Mouse (Mus musculus): ENCODE data around the gene Fsip2. TPM values are rescaled to one million over a fixed set of nuclear protein-coding genes. Genes with fewer than 3 reads are reported as not detected.

Fsip2 gene
- not detected for total RNA-seq (2021)
- long read RNA-seq, experiment 1: 0 reads
- long read RNA-seq, experiment 2: 0 reads

DNA sequence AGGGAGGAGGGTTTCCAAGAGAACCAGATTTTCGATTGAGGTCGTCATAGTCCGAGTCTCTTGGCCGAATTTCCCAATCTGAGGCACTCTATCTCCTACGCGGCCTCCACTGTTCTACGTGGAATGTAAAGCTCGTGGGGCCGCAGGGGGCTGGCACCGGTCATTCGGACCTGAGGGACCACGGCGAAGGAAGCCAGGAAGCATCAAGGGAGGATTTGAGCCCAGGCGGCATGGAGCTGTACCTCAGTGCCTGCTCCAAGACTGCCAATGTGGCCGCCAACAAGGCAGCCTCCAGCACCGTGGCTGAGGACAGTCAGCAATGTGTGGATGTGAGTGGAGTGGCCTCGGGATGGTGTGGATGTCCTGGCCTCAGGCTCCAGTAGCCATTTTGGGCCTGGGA lies at the start of gene Fsip2:
Gene Fsip2, plus strand, starts transcription at position 163 of the 400 bp plus-strand sequence.
- DNase-seq: no peak
- intact Hi-C loops (cut with DNase I): no loop called here

DNA sequence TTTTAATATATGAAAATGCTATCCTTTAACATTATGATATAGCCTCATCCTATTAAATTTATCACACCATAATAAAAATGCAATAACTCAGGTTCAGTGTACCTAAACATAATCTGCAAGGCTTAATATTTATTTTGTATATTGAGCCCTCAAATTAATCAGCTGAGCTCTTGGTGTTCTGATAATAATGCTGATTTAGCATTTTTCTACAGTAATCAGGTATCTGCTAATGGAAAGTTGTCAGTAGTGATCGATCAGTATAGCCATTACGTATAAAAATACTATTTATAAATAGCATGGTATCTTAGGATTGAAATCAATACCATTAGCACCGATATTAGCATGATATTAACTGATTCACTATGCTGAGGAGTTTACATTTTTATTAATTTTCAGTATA lies 20.0 kb downstream of the Fsip2 start:
- DNase-seq: no peak

DNA sequence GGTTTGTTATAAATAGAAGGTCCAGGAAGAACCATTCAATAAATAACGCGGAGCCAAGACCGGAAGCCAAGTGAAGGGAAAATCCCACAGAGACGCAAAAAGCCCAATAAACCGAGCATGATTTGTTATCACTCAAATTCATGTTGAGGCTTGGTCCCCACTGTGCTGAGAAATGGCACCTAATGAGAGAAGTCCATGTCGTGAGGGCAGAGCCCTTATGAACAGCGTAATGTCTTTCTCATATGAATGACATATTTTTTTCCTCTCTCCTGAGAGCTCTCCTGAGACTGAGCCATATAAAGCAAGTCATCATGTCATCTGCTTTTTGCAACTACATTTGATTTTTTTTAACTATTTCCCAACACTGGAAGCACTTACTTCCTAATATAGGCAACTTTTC lies 82.4 kb downstream of the Fsip2 start:
- DNase-seq: no peak
- intact Hi-C loops (cut with DNase I): no loop called here

More for the DNA sequence above, 20.0 kb downstream of the Fsip2 start:
- intact Hi-C loops (cut with DNase I): no loop called here

DNA sequence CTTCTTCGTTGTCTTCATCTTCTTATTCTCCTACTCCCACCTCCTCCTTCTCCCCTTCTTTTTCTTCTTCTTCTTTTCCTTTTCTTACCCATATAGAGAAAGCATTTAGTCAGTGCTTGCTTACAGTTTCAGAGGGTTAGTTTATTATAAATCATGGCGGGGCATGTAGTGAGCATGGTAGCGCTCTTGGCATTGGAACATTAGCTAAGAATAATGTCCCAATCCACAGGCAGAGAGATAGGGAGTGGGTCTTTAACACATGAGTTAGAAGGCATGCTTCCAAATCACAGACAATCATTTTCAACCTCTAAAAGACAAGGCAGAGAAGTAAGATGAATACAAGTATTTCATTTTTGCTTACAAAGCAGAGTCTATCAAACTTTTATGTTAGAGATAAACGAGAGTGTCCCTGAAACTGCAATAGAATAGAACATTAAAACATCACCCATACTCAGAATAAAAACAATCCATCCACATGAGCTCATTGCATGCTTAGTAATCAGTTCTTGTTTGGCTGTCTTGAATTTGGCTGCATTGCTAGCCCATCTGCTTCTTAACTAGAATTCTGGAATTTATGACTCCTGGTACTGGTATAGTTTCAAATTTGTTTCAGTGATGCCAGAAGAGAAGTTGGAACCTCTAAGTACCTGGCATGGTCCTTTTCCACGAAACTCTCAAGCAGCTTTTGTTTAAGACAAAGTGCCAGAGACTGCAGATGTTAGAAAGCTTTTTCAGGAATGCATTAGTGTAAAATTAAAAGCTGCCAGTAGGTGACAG lies 109.7 kb downstream of the Fsip2 start:
- DNase-seq: no peak
- intact Hi-C loops (cut with DNase I): no loop called here

Measured in heart, postnatal 14 days (tissue).